Mouse (Mus musculus) kidney, adult 9 months (tissue): ENCODE data around the gene Evc.

ENCODE experiments used
- DNase-seq: peaks from one replicate; pipeline ENCODE4 v3.0.0; 2022

The Evc gene

DNA sequence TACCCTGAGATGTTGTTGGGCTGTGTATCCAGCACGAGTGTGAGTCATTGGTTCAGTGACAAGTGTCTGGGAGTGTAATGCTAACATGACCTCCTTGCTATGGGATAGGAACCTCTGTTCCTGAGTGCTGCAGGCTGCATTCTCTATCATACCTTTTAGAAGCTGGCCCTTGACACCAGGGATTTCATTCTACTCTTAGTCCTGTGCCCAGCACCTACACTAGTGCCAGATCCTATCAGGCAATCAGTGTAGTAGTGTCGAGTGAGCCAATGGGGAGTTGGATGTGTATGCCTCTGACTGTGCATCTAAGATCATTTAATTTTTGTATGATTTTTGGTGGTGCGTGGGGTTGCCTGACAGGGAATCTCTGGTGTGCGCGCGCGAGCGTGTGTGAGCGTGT, 95.5 kb downstream of the Evc start:
- no peak for DNase-seq

DNA sequence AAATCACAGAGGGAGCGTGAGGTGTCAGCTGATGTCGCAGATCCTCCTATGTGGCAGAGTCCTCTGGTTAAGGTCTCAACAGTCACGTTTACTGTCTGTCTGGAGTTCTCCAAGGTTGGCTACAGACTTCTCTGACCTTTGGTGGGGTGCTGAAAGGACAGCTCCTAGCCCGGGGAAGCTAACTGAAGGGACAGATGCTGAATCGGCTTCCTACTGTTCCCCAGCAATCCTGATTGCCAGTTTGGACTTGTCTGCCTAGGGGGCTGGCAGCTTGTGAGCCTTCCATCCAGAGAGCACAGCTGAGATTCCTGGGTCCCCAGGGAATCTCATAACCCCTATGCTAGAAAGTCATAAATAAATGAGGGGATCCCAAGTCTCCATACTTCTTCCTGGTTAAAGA, 96.1 kb downstream of the Evc start:
- DNase-seq = no peak
